Mouse (Mus musculus): ENCODE results near the gene Clec12a. TPM values are rescaled to one million over a fixed set of nuclear protein-coding genes. Genes with fewer than 3 reads are reported as not detected.

Gene Clec12a
- polyA plus RNA-seq, 1 experiment from 2014 or later: 0.38 TPM

DNA sequence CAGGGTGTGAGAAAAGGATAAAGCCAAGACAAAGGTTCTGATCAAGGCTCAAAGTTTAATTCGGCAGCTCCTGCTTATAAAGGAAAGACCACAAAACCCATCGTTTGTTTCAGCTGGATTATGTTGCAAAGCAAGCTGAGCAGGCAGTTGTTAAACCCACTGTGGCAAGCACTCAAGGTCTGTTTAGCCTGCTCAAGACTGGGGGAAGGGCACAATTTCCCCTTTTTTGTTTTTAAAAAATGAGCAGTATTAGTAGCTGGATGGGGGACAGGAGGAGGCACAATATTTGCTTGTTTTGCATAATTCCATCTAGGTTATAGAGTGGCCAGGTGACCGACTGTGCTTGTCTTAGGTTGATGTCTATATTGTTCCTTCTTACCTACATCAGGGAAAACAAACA, 1.9 kb downstream of the Clec12a start:
- Histone ChIP-seq H3K4me3 (no peak overlapping the region), H3K36me3 (replicated peaks) (no peaks in the 10 kb centered on the region), H3K4me1 (no peaks in the 10 kb centered on the region), H3K9me3 (peaks cover 11% of the 10 kb centered on the region; the same call in 1 of the 2 replicates), H3K27ac (no peak overlapping the region), H3K27me3 (ENCODE audit: poor library complexity, severe bottlenecking) (no peaks in the 10 kb centered on the region)
- 80% methylated on average over 3 of the region's 3 CpGs for WGBS
- no peak for DNase-seq (ENCODE audit: extremely low spot score, low spot score)

DNA sequence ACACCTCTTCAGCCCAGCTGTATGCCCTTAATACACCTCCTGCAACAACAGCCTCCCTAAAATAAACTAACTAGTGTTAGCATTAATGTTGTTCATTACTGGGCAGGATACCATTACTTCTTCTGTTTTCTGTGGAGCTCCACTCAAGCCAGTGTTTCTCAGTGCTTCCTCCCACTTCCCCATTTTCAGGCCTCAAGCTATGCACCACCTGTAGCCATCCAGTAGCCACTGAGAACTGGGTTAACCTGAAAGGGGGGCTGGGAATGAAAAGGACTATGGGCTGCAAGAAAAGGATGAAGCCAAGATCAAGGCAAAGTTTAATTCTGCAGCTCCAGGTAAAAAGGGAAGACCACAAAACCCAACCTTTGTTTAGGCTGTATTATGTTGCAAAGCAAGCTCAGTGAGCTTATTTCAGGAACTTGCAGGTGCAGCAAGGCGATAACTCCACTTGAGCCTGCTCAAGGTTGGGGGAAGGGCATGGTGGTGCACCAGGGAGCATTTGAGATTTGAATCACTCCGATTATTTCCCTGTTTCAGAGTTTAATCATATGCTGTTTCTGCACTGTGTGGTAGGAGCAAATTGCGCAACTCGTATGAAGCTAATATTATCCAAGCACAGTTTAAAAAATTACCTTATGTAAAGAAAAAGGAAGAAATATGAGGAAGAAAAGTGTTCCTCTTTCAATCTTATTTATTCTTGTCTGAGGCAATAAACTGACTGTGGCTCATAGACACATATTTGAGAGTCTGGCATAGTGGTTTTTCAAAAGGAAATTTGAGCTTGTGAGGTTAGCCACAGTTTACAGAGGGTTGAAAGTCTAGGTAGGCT, 7.2 kb downstream of the Clec12a start:
- DNase-seq (ENCODE audit: extremely low spot score, low spot score): no peak
- Histone ChIP-seq H3K4me1 (no peaks in the 10 kb centered on the region), H3K9me3 (peaks cover 11% of the 10 kb centered on the region; the same call in 1 of the 2 replicates), H3K27me3 (ENCODE audit: poor library complexity, severe bottlenecking) (no peaks in the 10 kb centered on the region), H3K4me3 (no peak overlapping the region), H3K36me3 (replicated peaks) (no peaks in the 10 kb centered on the region), H3K27ac (no peak overlapping the region)
- 62% methylated on average over 4 of the region's 4 CpGs for WGBS

GRCm38 (mm10) chr6:129351091-129351490, 8.6 kb downstream of the Clec12a start:
- Histone ChIP-seq H3K36me3 (replicated peaks) (no peaks in the 10 kb centered on the region), H3K9me3 (peaks cover 11% of the 10 kb centered on the region; the same call in 1 of the 2 replicates), H3K27ac (no peak overlapping the region), H3K27me3 (ENCODE audit: poor library complexity, severe bottlenecking) (no peaks in the 10 kb centered on the region), H3K4me3 (no peak overlapping the region), H3K4me1 (no peaks in the 10 kb centered on the region)
- 98% methylated on average over 3 of the region's 3 CpGs for WGBS
- DNase-seq (ENCODE audit: extremely low spot score, low spot score): no peak

GRCm38 (mm10) chr6:129355774-129356173, 13.3 kb downstream of the Clec12a start:
- Histone ChIP-seq H3K4me3 (no peak overlapping the region), H3K4me1 (no peaks in the 10 kb centered on the region), H3K9me3 (no peaks in the 10 kb centered on the region), H3K27ac (no peak overlapping the region), H3K36me3 (replicated peaks) (no peaks in the 10 kb centered on the region), H3K27me3 (ENCODE audit: poor library complexity, severe bottlenecking) (no peaks in the 10 kb centered on the region)
- DNase-seq (ENCODE audit: extremely low spot score, low spot score): no peak
- WGBS: 97% methylated on average over 2 of the region's 2 CpGs

DNA sequence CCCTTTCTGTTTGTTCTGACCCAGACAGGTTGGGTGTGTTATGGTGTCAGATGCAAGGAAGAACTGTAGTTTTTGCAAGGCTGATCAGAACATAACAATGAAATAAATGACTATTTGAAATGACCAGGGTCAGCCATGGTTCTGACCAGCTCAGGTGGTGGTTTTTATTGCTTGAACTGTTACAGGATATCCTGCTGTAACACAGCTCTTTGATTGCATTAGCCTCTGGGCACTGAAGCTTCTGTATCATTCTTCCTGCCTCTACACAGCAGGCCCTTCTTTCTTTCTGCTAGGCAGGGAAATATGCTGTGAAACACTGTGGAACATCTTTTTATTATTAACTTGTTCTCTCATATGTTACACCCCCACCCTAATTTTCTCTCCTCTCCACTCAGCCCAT, 13.9 kb downstream of the Clec12a start:
- Histone ChIP-seq H3K9me3 (no peaks in the 10 kb centered on the region), H3K27me3 (ENCODE audit: poor library complexity, severe bottlenecking) (no peaks in the 10 kb centered on the region), H3K27ac (no peak overlapping the region), H3K4me1 (no peaks in the 10 kb centered on the region), H3K4me3 (no peak overlapping the region), H3K36me3 (replicated peaks) (no peaks in the 10 kb centered on the region)
- DNase-seq (ENCODE audit: extremely low spot score, low spot score): no peak

DNA sequence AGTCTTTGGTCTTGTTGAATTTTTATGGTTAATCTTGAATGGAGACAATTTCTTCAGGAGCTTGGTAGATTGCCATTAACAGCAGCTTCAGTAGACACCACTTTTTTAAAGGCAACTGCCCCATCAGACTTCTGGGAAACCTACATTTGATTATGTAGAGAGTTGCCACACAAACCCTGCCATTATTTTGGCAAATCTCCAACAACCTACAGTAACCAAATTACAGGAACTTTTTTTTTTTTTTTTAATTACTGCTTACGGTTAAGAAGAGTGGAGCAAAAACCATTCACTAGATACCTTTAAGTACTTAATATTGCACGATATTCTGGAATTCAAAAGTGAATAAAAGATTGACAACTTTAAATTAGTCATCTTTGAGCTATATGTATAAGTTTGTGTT, 17.0 kb downstream of the Clec12a start:
- H3K36me3 ChIP-seq (replicated peaks): no peaks in the 10 kb centered on the region
- H3K27ac ChIP-seq: no peak overlapping the region
- 88% methylated on average over 2 of the region's 2 CpGs for WGBS
- no peak overlapping the region for H3K4me3 ChIP-seq
- no peak for DNase-seq (ENCODE audit: extremely low spot score, low spot score)
- no peaks in the 10 kb centered on the region for H3K4me1 ChIP-seq
- H3K27me3 ChIP-seq (ENCODE audit: poor library complexity, severe bottlenecking): no peaks in the 10 kb centered on the region
- H3K9me3 ChIP-seq: no peaks in the 10 kb centered on the region

DNA sequence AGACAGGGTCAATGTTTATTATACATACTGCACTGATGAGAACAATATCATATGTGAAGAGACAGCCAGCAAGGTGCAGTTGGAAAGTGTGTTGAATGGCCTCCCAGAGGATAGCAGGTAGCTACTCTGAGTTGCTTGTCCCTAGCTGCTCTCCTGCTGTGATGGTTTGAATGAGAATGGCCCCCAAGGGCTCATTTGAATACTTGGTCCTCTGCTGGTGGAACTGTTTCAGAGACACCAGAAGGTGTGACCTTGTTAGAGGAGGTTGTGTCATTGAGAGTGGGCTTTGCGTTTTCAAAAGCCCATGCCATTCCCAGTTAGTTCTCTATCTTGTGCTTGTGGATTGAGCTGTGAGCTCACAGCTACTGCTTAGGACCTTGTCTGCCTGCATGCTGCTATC, 21.5 kb downstream of the Clec12a start:
- Histone ChIP-seq H3K9me3 (no peaks in the 10 kb centered on the region), H3K4me1 (no peaks in the 10 kb centered on the region), H3K27me3 (ENCODE audit: poor library complexity, severe bottlenecking) (no peaks in the 10 kb centered on the region), H3K4me3 (no peak overlapping the region), H3K27ac (no peak overlapping the region), H3K36me3 (replicated peaks) (no peaks in the 10 kb centered on the region)
- WGBS: 34% methylated on average over 1 of the region's 1 CpGs
- no peak for DNase-seq (ENCODE audit: extremely low spot score, low spot score)

- WGBS: 22% methylated on average over 6 of the region's 6 CpGs
- H3K36me3 ChIP-seq (replicated peaks): no peaks in the 10 kb centered on the region
- peak; percentile 25 for DNase-seq (ENCODE audit: extremely low spot score, low spot score)
- H3K9me3 ChIP-seq: no peaks in the 10 kb centered on the region
- no peaks in the 10 kb centered on the region for H3K4me1 ChIP-seq
- H3K27me3 ChIP-seq (ENCODE audit: poor library complexity, severe bottlenecking): no peaks in the 10 kb centered on the region
- H3K4me3 ChIP-seq: no peak overlapping the region
- no peak overlapping the region for H3K27ac ChIP-seq
Measured at GRCm38 (mm10) chr6:129365959-129366359, 23.5 kb downstream of the Clec12a start.

GRCm38 (mm10) chr6:129369374-129370132, 27.1 kb downstream of the Clec12a start:
- WGBS: 72% methylated on average over 7 of the region's 7 CpGs
- Histone ChIP-seq H3K4me3 (no peak overlapping the region), H3K27me3 (ENCODE audit: poor library complexity, severe bottlenecking) (no peaks in the 10 kb centered on the region), H3K27ac (no peak overlapping the region), H3K9me3 (no peaks in the 10 kb centered on the region), H3K4me1 (no peaks in the 10 kb centered on the region), H3K36me3 (replicated peaks) (no peaks in the 10 kb centered on the region)
- no peak for DNase-seq (ENCODE audit: extremely low spot score, low spot score)

GRCm38 (mm10) chr6:129374937-129375471, 32.5 kb downstream of the Clec12a start:
- no peaks in the 10 kb centered on the region for H3K36me3 ChIP-seq (replicated peaks)
- H3K27me3 ChIP-seq (ENCODE audit: poor library complexity, severe bottlenecking): no peaks in the 10 kb centered on the region
- DNase-seq (ENCODE audit: extremely low spot score, low spot score): no peak
- H3K4me1 ChIP-seq: no peaks in the 10 kb centered on the region
- H3K4me3 ChIP-seq: no peak overlapping the region
- H3K27ac ChIP-seq: no peak overlapping the region
- no peaks in the 10 kb centered on the region for H3K9me3 ChIP-seq
- WGBS: 89% methylated on average over 2 of the region's 2 CpGs

GRCm38 (mm10) chr6:129380454-129380853, 38.0 kb downstream of the Clec12a start:
- Histone ChIP-seq H3K4me3 (no peak overlapping the region), H3K27ac (no peak overlapping the region), H3K4me1 (peaks cover 7% of the 10 kb centered on the region; the same call in 1 of the 2 replicates), H3K27me3 (ENCODE audit: poor library complexity, severe bottlenecking) (no peaks in the 10 kb centered on the region), H3K36me3 (replicated peaks) (no peaks in the 10 kb centered on the region), H3K9me3 (no peaks in the 10 kb centered on the region)
- no peak for DNase-seq (ENCODE audit: extremely low spot score, low spot score)
- WGBS: 72% methylated on average over 4 of the region's 4 CpGs

GRCm38 (mm10) chr6:129381736-129382135, 39.2 kb downstream of the Clec12a start:
- WGBS: 89% methylated on average over 1 of the region's 1 CpGs
- Histone ChIP-seq H3K27me3 (ENCODE audit: poor library complexity, severe bottlenecking) (no peaks in the 10 kb centered on the region), H3K4me1 (peaks cover 7% of the 10 kb centered on the region; the same call in 1 of the 2 replicates), H3K9me3 (no peaks in the 10 kb centered on the region), H3K36me3 (replicated peaks) (no peaks in the 10 kb centered on the region), H3K4me3 (no peak overlapping the region), H3K27ac (no peak overlapping the region)
- DNase-seq (ENCODE audit: extremely low spot score, low spot score): no peak

DNA sequence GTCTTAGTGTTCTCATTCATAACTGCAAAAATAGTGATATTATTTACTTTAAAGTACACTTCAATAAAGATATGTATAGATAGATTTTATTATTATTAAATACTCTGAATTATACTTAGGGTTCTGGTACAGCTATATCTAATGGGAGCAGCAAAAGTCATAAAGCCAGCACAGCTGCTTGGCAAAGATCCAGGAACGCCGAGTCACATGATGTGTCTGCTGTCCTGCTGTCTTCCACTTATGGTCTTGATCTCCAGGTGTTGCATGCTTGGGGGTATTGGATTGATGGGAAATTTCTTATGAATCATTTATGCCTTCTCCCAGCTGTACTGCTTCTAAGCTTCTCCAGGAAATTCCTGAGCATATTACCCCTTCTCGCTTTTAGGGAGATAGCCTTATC, 41.0 kb downstream of the Clec12a start:
- DNase-seq (ENCODE audit: extremely low spot score, low spot score): no peak
- Histone ChIP-seq H3K4me1 (peaks cover 7% of the 10 kb centered on the region; the same call in 1 of the 2 replicates), H3K27ac (no peak overlapping the region), H3K9me3 (no peaks in the 10 kb centered on the region), H3K36me3 (replicated peaks) (no peaks in the 10 kb centered on the region), H3K27me3 (ENCODE audit: poor library complexity, severe bottlenecking) (no peaks in the 10 kb centered on the region), H3K4me3 (no peak overlapping the region)
- 91% methylated on average over 3 of the region's 3 CpGs for WGBS

Data from forebrain, embryonic 10.5 days (tissue).